Mouse (Mus musculus) CH12.LX (cell line): ENCODE results near the gene Loxl3. TPM values are rescaled to one million over a fixed set of nuclear protein-coding genes. Genes with fewer than 3 reads are reported as not detected.

Source experiments
- DNase-seq: peaks from one replicate; pipeline ENCODE4 v3.0.0-alpha.2; 2013; ENCODE audit errors: extremely low read depth
- H3K27ac ChIP-seq: 2 replicates; pipeline ENCODE4 v1.5.1; 2012; ENCODE audit warnings: low read depth, mild to moderate bottlenecking, control low read depth, moderate library complexity; ENCODE audit not compliant: insufficient read depth
- H3K27me3 ChIP-seq: replicated peaks from 2 replicates; pipeline ENCODE3; 2012; ENCODE audit warnings: inconsistent platforms
- H3K36me3 ChIP-seq, 2 experiments: replicated peaks in 1 of 2; 2 replicates each; pipeline versions ENCODE3 to v1.6.1; 2012; ENCODE audit warnings: inconsistent platforms in 1 of 2, low read length in 1 of 2, mild to moderate bottlenecking in 1 of 2, mixed read lengths in 1 of 2, moderate library complexity in 1 of 2; ENCODE audit not compliant: control insufficient read depth in 1 of 2, insufficient read depth in 1 of 2
- H3K4me1 ChIP-seq, 2 experiments: 2 replicates each; pipeline ENCODE4 v1.6.1; 2012; ENCODE audit warnings: inconsistent platforms in 1 of 2, moderate library complexity in 1 of 2; ENCODE audit not compliant: insufficient read depth in 2 of 2, control insufficient read depth in 1 of 2
- H3K4me2 ChIP-seq: 2 replicates; pipeline ENCODE4 v1.6.1; 2012; ENCODE audit warnings: low read depth, mild to moderate bottlenecking, control low read depth; ENCODE audit not compliant: poor library complexity, insufficient read depth, severe bottlenecking
- H3K4me3 ChIP-seq, 3 experiments: fragments of 150-350 bp in 1 of 3; sonication (generic) in 1 of 3; replicated peaks in 1 of 3; 2 replicates each; pipeline versions ENCODE3 to v1.5.1; 2011 to 2012; ENCODE audit warnings: low read depth in 2 of 3, low read length in 2 of 3, mild to moderate bottlenecking in 2 of 3, moderate library complexity in 2 of 3, control low read depth in 1 of 3, improper control_type of control experiment in 1 of 3, inconsistent platforms in 1 of 3, mixed read lengths in 1 of 3; ENCODE audit not compliant: poor library complexity in 1 of 3
- H3K79me2 ChIP-seq: replicated peaks from 2 replicates; pipeline ENCODE4 v1.6.1; 2012; ENCODE audit warnings: mild to moderate bottlenecking, moderate library complexity; ENCODE audit not compliant: control insufficient read depth, poor library complexity, insufficient read depth, severe bottlenecking; ENCODE audit errors: extremely low read depth
- H3K9ac ChIP-seq: 2 replicates; pipeline ENCODE4 v1.6.1; 2012; ENCODE audit warnings: low read depth, mild to moderate bottlenecking, control low read depth, moderate library complexity; ENCODE audit not compliant: insufficient read depth
- H3K9me3 ChIP-seq: replicated peaks from 2 replicates; pipeline ENCODE3; 2012; ENCODE audit warnings: low read length, inconsistent platforms, mixed read lengths
- CHD1 ChIP-seq: IDR thresholded peaks from 2 replicates; pipeline ENCODE4 v1.6.1; 2012; ENCODE audit warnings: low read depth, low read length, improper control_type of control experiment, inconsistent platforms
- E2F4 ChIP-seq: IDR thresholded peaks from 2 replicates; pipeline ENCODE4 v1.6.1; 2011; ENCODE audit warnings: low read depth, low read length, improper control_type of control experiment; ENCODE audit not compliant: insufficient replicate concordance
- ELF1 ChIP-seq: IDR thresholded peaks from 2 replicates; pipeline ENCODE4 v1.6.1; 2014; ENCODE audit warnings: low read depth, mild to moderate bottlenecking, inconsistent platforms, low read length, improper control_type of control experiment
- EP300 ChIP-seq: IDR thresholded peaks from 2 replicates; pipeline ENCODE4 v1.6.1; 2011; ENCODE audit warnings: low read length, improper control_type of control experiment
- ETS1 ChIP-seq: conservative IDR thresholded peaks from 2 replicates; pipeline ENCODE4 v1.6.1; 2012; ENCODE audit warnings: low read depth, mild to moderate bottlenecking, inconsistent platforms, low read length, improper control_type of control experiment, moderate library complexity
- HCFC1 ChIP-seq: IDR thresholded peaks from 2 replicates; pipeline ENCODE4 v1.6.1; 2012; ENCODE audit warnings: low read depth, mild to moderate bottlenecking, inconsistent platforms, low read length, improper control_type of control experiment
- IRF4 ChIP-seq: IDR thresholded peaks from 2 replicates; pipeline ENCODE4 v1.6.1; 2014; ENCODE audit warnings: low read depth, mild to moderate bottlenecking, inconsistent platforms, low read length, improper control_type of control experiment
- JUN ChIP-seq: IDR thresholded peaks from 2 replicates; pipeline ENCODE4 v1.6.1; 2011; ENCODE audit warnings: low read depth, mild to moderate bottlenecking, low read length, improper control_type of control experiment, moderate library complexity; ENCODE audit not compliant: insufficient read depth
- JUND ChIP-seq: conservative IDR thresholded peaks from 2 replicates; pipeline ENCODE4 v1.6.1; 2011; ENCODE audit warnings: low read depth, low read length, improper control_type of control experiment
- KAT2A ChIP-seq: IDR thresholded peaks from 2 replicates; pipeline ENCODE4 v1.6.1; 2012; ENCODE audit warnings: low read length, improper control_type of control experiment, inconsistent platforms; ENCODE audit not compliant: insufficient replicate concordance
- MAFK ChIP-seq: IDR thresholded peaks from 2 replicates; pipeline ENCODE4 v1.6.1; 2011; ENCODE audit warnings: low read length, improper control_type of control experiment; ENCODE audit not compliant: insufficient replicate concordance
- MAX ChIP-seq: IDR thresholded peaks from 2 replicates; pipeline ENCODE4 v1.6.1; 2011; ENCODE audit warnings: low read length, improper control_type of control experiment
- MAZ ChIP-seq: IDR thresholded peaks from 2 replicates; pipeline ENCODE4 v1.6.1; 2012; ENCODE audit warnings: low read depth, mild to moderate bottlenecking, inconsistent platforms, low read length, improper control_type of control experiment, moderate library complexity
- MEF2A ChIP-seq: IDR thresholded peaks from 2 replicates; pipeline ENCODE4 v1.6.1; 2014; ENCODE audit warnings: low read depth, mild to moderate bottlenecking, inconsistent platforms, low read length, improper control_type of control experiment, borderline replicate concordance
- MXI1 ChIP-seq: IDR thresholded peaks from 2 replicates; pipeline ENCODE4 v1.6.1; 2011; ENCODE audit warnings: mild to moderate bottlenecking, low read depth, low read length, improper control_type of control experiment
- MYC ChIP-seq: IDR thresholded peaks from 2 replicates; pipeline ENCODE4 v1.6.1; 2011; ENCODE audit warnings: low read depth, mild to moderate bottlenecking, improper control_type of control experiment, low read length
- NELFE ChIP-seq: IDR thresholded peaks from 2 replicates; pipeline ENCODE4 v1.6.1; 2011; ENCODE audit warnings: low read depth, low read length, improper control_type of control experiment
- PAX5 ChIP-seq: IDR thresholded peaks from 2 replicates; pipeline ENCODE4 v1.6.1; 2012; ENCODE audit warnings: low read length, inconsistent platforms, mixed read lengths
- POLR2A ChIP-seq: IDR thresholded peaks from 2 replicates; pipeline ENCODE4 v1.6.1; 2011; ENCODE audit warnings: low read depth, mild to moderate bottlenecking, improper control_type of control experiment, low read length
- POLR2AphosphoS2 ChIP-seq: IDR thresholded peaks from 2 replicates; pipeline ENCODE4 v1.6.1; 2011; ENCODE audit warnings: low read depth, low read length, improper control_type of control experiment
- RCOR1 ChIP-seq: conservative IDR thresholded peaks from 2 replicates; pipeline ENCODE4 v1.6.1; 2012; ENCODE audit warnings: low read depth, mild to moderate bottlenecking, inconsistent platforms, low read length, improper control_type of control experiment
- SIN3A ChIP-seq: IDR thresholded peaks from 2 replicates; pipeline ENCODE4 v1.6.1; 2012; ENCODE audit warnings: low read length, improper control_type of control experiment, inconsistent platforms
- SMC3 ChIP-seq: IDR thresholded peaks from 2 replicates; pipeline ENCODE4 v1.6.1; 2011; ENCODE audit warnings: low read depth, low read length, improper control_type of control experiment
- TBP ChIP-seq: conservative IDR thresholded peaks from 2 replicates; pipeline ENCODE4 v1.6.1; 2011; ENCODE audit warnings: low read depth, low read length, improper control_type of control experiment
- UBTF ChIP-seq: IDR thresholded peaks from 2 replicates; pipeline ENCODE4 v1.6.1; 2012; ENCODE audit warnings: low read depth, mild to moderate bottlenecking, inconsistent platforms, low read length, improper control_type of control experiment, moderate library complexity
- USF1 ChIP-seq: IDR thresholded peaks from 2 replicates; pipeline ENCODE4 v1.6.1; 2014; ENCODE audit warnings: low read depth, mild to moderate bottlenecking, inconsistent platforms, low read length, improper control_type of control experiment
- USF2 ChIP-seq: conservative IDR thresholded peaks from 2 replicates; pipeline ENCODE4 v1.6.1; 2011; ENCODE audit warnings: low read depth, low read length, improper control_type of control experiment
- ZC3H11A ChIP-seq: IDR thresholded peaks from 2 replicates; pipeline ENCODE4 v1.6.1; 2012; ENCODE audit warnings: low read depth, mild to moderate bottlenecking, inconsistent platforms, low read length, improper control_type of control experiment
- ZKSCAN1 ChIP-seq: IDR thresholded peaks from 2 replicates; pipeline ENCODE4 v1.6.1; 2012; ENCODE audit warnings: low read depth, inconsistent platforms, low read length, improper control_type of control experiment, borderline replicate concordance
- ZMIZ1 ChIP-seq: IDR thresholded peaks from 2 replicates; pipeline ENCODE4 v1.6.1; 2012; ENCODE audit warnings: low read depth, mild to moderate bottlenecking, inconsistent platforms, low read length, improper control_type of control experiment
- ZNF384 ChIP-seq: IDR thresholded peaks from 2 replicates; pipeline ENCODE4 v1.6.1; 2012; ENCODE audit warnings: low read depth, low read length, improper control_type of control experiment, inconsistent platforms
- dilution Hi-C: fragments of 300-500 bp; cut with MboI; formaldehyde crosslinking; loops from 2 replicates; pipeline ENCODE4 v1.14.3; 2020; ENCODE audit warnings: low sequenced_read_pairs; ENCODE audit not compliant: extremely low pct_unique_long_range_greater_than_20kb, extremely low pct_ligation_motif_present
- in situ Hi-C: fragments of 300-500 bp; cut with MboI; formaldehyde crosslinking; loops from 3 replicates; pipeline ENCODE4 v1.14.3; 2019; ENCODE audit warnings: low sequenced_read_pairs, low pct_ligation_motif_present, low pct_unique_long_range_greater_than_20kb, mixed read lengths
- polyA plus RNA-seq: library from polyadenylated mRNA; unstranded; fragments of >175 nt; gene quantifications from 2 replicates; pipeline ENCODE4 v1.2.1, GENCODE M21; 2012; ENCODE audit warnings: low read depth; ENCODE audit not compliant: insufficient read length
- total RNA-seq, 2 experiments: library from RNA; depleted of rRNA; stranded (reverse); fragments of 300-350 nt in 1 of 2; fragments of >200 nt in 1 of 2; gene quantifications; 2 replicates each; pipeline ENCODE4 v1.2.3; 2012 to 2014

The Loxl3 gene
- total and polyA plus RNA-seq, 3 experiments: 0.05 to 0.93 (median 0.74) TPM

GRCm38 (mm10) chr6:83098411-83098810, 64.4 kb downstream of the Loxl3 start:
- Histone ChIP-seq H3K36me3 (peaks cover 0 to 6% of the 10 kb centered on the region in 2 experiments), H3K4me2 (no peak overlapping the region), H3K9me3 (peaks cover 6% of the 10 kb centered on the region), H3K27me3 (peaks cover 10% of the 10 kb centered on the region), H3K4me3 (no peak overlapping the region), H3K9ac (no peak overlapping the region), H3K27ac (no peak overlapping the region), H3K4me1 (peaks cover 8 to 22% of the 10 kb centered on the region in 2 experiments), H3K79me2 (no peaks in the 10 kb centered on the region)
- TF ChIP-seq NELFE: no peak
- TF ChIP-seq MAX: no peak
- TF ChIP-seq USF2: no peak
- no peak for TF ChIP-seq ZMIZ1
- no peak for TF ChIP-seq MEF2A
- TF ChIP-seq MXI1: no peak
- TF ChIP-seq ETS1: no peak
- dilution Hi-C loops (no loop called here), in situ Hi-C loops (no loop called here)
- no peak for DNase-seq

- no peaks in the 10 kb centered on the region for H3K79me2 ChIP-seq
- peak within 1 kb of the TSS; percentile 71 for H3K27ac ChIP-seq
- H3K9ac ChIP-seq: peak within 1 kb of the TSS; percentile 86
- dilution Hi-C loops: no loop called here
- peaks cover 9 to 24% of the 10 kb centered on the region in 2 experiments; a peak in 3 of 4 replicates for H3K4me1 ChIP-seq
- H3K9me3 ChIP-seq: peaks cover 2% of the 10 kb centered on the region
- DNase-seq: peak; percentile 91
- in situ Hi-C loops: loop anchor here (5.0 kb wide), 2 partner anchors 104 to 189 kb away; no protein-coding TSS in a partner anchor
- H3K27me3 ChIP-seq: peaks cover 9% of the 10 kb centered on the region
- H3K4me3 ChIP-seq: peak within 1 kb of the TSS; percentile 60 to 99 (median 87)
- H3K36me3 ChIP-seq: peaks cover 0 to 28% of the 10 kb centered on the region in 2 experiments
- peak within 1 kb of the TSS; percentile 68 for H3K4me2 ChIP-seq
- TF ChIP-seq SMC3: peak; percentile 85
- peak; percentile 31; the same call in 1 of the 2 replicates for TF ChIP-seq IRF4
- no peak; the same call in 1 of the 2 replicates for TF ChIP-seq JUND
- no peak for TF ChIP-seq CHD1
- TF ChIP-seq SIN3A: peak; percentile 68
- TF ChIP-seq ELF1: peak; percentile 88
- peak; percentile 49; the same call in 1 of the 2 replicates for TF ChIP-seq MAX
- no peak for TF ChIP-seq ZMIZ1
- no peak for TF ChIP-seq ZKSCAN1
- TF ChIP-seq USF2: no peak
- TF ChIP-seq UBTF: no peak
- TF ChIP-seq USF1: peak; percentile 57
- TF ChIP-seq KAT2A: peak; percentile 76; the same call in 1 of the 2 replicates
- no peak; the same call in 1 of the 2 replicates for TF ChIP-seq ETS1
- TF ChIP-seq HCFC1: peak; percentile 94
- TF ChIP-seq EP300: no peak
- TF ChIP-seq POLR2A: peak; percentile 74
- no peak for TF ChIP-seq PAX5
- TF ChIP-seq E2F4: peak; percentile 68; the same call in 1 of the 2 replicates
- peak; percentile 65; the same call in 1 of the 2 replicates for TF ChIP-seq NELFE
- TF ChIP-seq MAZ: 0 out of 2 replicates have a peak, but pooled peaks have one; percentile 7
- TF ChIP-seq RCOR1: no peak; the same call in 1 of the 2 replicates
- no peak for TF ChIP-seq POLR2AphosphoS2
- TF ChIP-seq MAFK: no peak
- no peak for TF ChIP-seq ZNF384
- TF ChIP-seq JUN: no peak
- TF ChIP-seq MXI1: peak; percentile 82
- TF ChIP-seq ZC3H11A: no peak
- peak; percentile 43; the same call in 1 of the 2 replicates for TF ChIP-seq TBP
- TF ChIP-seq MYC: peak; percentile 63; the same call in 1 of the 2 replicates
Measured at GRCm38 (mm10) chr6:83101316-83101687, 67.3 kb downstream of the Loxl3 start, which contains the start of the genes Ccdc142 and Gm42688. TSS of gene Ccdc142 (plus strand) at chr6:83101601. TSS of gene Gm42688 (plus strand) at chr6:83101617.
